Comparison of ENCODE assay signal across 10 mouse cellular contexts in the genomic region with DNA sequence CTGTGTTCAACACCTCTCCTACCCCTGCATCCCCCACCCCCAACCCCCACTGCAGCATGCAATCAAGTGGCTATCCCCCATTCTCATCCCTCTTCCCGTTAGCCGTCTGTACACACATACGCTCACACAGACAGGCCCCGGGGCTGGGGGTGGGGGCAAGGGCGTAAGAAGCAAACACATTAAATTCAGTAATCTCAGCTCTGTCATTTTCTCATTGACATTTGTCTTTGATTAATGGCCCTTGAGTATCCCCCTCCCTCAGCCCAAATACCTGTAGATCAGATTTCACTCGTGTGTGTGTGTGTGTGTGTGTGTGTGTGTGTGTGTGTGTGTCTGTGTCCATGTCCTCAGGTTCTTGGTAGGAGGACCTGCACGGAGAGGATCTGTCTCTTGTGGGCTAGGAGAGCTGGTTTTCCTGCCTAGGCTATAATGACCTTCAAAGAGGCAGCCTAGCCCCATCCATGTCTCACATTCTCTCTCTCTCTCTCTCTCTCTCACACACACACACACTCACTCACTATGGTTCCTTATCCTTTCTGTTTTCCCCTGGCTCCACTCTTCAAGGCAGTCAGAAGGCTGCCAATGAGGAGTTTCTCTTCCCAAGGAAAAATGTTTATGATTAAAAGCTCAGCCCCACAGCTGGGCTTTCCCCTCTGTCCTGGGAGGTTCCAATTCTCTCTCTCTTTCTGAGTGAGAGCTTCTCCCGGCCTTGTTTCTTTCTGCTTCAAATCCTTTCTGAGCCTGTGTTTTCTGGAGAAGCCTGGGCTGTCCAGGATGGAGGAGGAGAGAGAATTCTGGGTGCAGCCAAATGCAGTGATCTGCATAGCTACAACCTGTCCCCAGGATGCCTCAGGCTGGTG. TPM values are rescaled to one million over a fixed set of nuclear protein-coding genes. Genes with fewer than 3 reads are reported as not detected.
DNase-seq lines count a peak whose midpoint lies in the region; ATAC-seq lines count a peak whose summit lies in the region.
"Had no signal": no experiment of that assay in that cellular context is flagged by ENCODE, and none has a peak within 500 bp of the region (broad histone marks: within the 10 kb centered on the region; RNA-seq: fewer than 3 reads in every experiment).

No protein-coding gene starts in this region.

- no peaks in the 10 kb centered on the region for H3K27me3 ChIP-seq in heart, embryonic 16.5 days (ENCODE audit: control insufficient read depth, insufficient read depth, low read length)
- H3K27me3 ChIP-seq in embryonic facial prominence, embryonic 11.5 days (ENCODE audit: control insufficient read depth, insufficient read depth, low read length) = no peaks in the 10 kb centered on the region
- H3K27me3 ChIP-seq in hindbrain, embryonic 10.5 days (ENCODE audit: insufficient read depth, poor library complexity, severe bottlenecking) = no peaks in the 10 kb centered on the region
- no peaks in the 10 kb centered on the region for H3K27me3 ChIP-seq in midbrain, embryonic 14.5 days (ENCODE audit: control insufficient read depth, insufficient read depth, low read length)

- no peaks in the 10 kb centered on the region for H3K9me3 ChIP-seq in heart, embryonic 16.5 days (replicated peaks; ENCODE audit: control insufficient read depth, low read length)
- no peaks in the 10 kb centered on the region for H3K9me3 ChIP-seq in embryonic facial prominence, embryonic 11.5 days (replicated peaks; ENCODE audit: control insufficient read depth, low read length)
- no peaks in the 10 kb centered on the region for H3K9me3 ChIP-seq in hindbrain, embryonic 10.5 days
- H3K9me3 ChIP-seq in midbrain, embryonic 14.5 days (ENCODE audit: control insufficient read depth, low read length) = no peaks in the 10 kb centered on the region

- peaks cover 82% of the 10 kb centered on the region for H3K4me1 ChIP-seq in heart, embryonic 16.5 days (ENCODE audit: control insufficient read depth, insufficient read depth, low read length)
- peaks cover 22% of the 10 kb centered on the region for H3K4me1 ChIP-seq in embryonic facial prominence, embryonic 11.5 days (ENCODE audit: control insufficient read depth, insufficient read depth, low read length)
- peaks cover 80% of the 10 kb centered on the region for H3K4me1 ChIP-seq in hindbrain, embryonic 10.5 days (replicated peaks)
- H3K4me1 ChIP-seq in midbrain, embryonic 14.5 days (ENCODE audit: control insufficient read depth, insufficient read depth, low read length) = peaks cover 78% of the 10 kb centered on the region

- ATAC-seq in heart, embryonic 16.5 days (replicated peaks; ENCODE audit: extremely low read depth, insufficient read depth, low FRiP score) = no peak
- ATAC-seq in embryonic facial prominence, embryonic 11.5 days (replicated peaks; ENCODE audit: insufficient number of reproducible peaks, low FRiP score, low TSS enrichment, low read depth) = no peak
- no peak for ATAC-seq in midbrain, embryonic 14.5 days (ENCODE audit: low FRiP score, low TSS enrichment)

- H3K36me3 ChIP-seq in heart, embryonic 16.5 days (ENCODE audit: control insufficient read depth, insufficient read depth) = no peaks in the 10 kb centered on the region
- H3K36me3 ChIP-seq in embryonic facial prominence, embryonic 11.5 days (replicated peaks; ENCODE audit: control insufficient read depth, insufficient read depth, low read depth, low read length) = 0 out of 2 replicates have a peak, but pooled peaks cover under 1% of the 10 kb centered on the region
- peaks cover 14% of the 10 kb centered on the region for H3K36me3 ChIP-seq in hindbrain, embryonic 10.5 days
- peaks cover 3% of the 10 kb centered on the region for H3K36me3 ChIP-seq in midbrain, embryonic 14.5 days (ENCODE audit: control insufficient read depth, insufficient read depth, low read length)

- H3K9ac ChIP-seq in heart, embryonic 16.5 days (ENCODE audit: low read length) = peak overlapping the region; percentile 26
- H3K9ac ChIP-seq in embryonic facial prominence, embryonic 11.5 days (replicated peaks; ENCODE audit: low read length) = peak overlapping the region; percentile 32
- H3K9ac ChIP-seq in midbrain, embryonic 14.5 days (replicated peaks; ENCODE audit: low read length) = peak overlapping the region; percentile 50

- H3K4me3 ChIP-seq in heart, embryonic 16.5 days (ENCODE audit: low read length) = no peak overlapping the region
- H3K4me3 ChIP-seq in embryonic facial prominence, embryonic 11.5 days (ENCODE audit: low read depth, low read length) = no peak overlapping the region
- no peak overlapping the region; the same call in 1 of the 2 replicates for H3K4me3 ChIP-seq in hindbrain, embryonic 10.5 days
- peak overlapping the region; percentile 7 for H3K4me3 ChIP-seq in midbrain, embryonic 14.5 days (replicated peaks; ENCODE audit: low read depth, low read length)

- DNase-seq in heart, postnatal 4 days = no peak
- peak; percentile 60 for DNase-seq in embryonic facial prominence, embryonic 11.5 days (ENCODE audit: low spot score)
- no peak for DNase-seq in hindbrain, embryonic 10.5 days (ENCODE audit: low spot score)
- peak; percentile 40 for DNase-seq in midbrain, embryonic 14.5 days
- DNase-seq in layer of hippocampus, postnatal 25 days (ENCODE audit: extremely low spot score in 1 of 2, low spot score in 1 of 2) = no peak
- no peak for DNase-seq in layer of hippocampus, adult 18-20 months (ENCODE audit: low spot score in 2 of 2)
- DNase-seq in spleen, postnatal 14 days (ENCODE audit: low spot score in 2 of 2) = no peak
- DNase-seq: lung, postnatal 36 days; right cerebral cortex, postnatal 25 days had no signal

- peak overlapping the region; percentile 43 for H3K27ac ChIP-seq in heart, embryonic 16.5 days (ENCODE audit: low read length)
- 0 out of 2 replicates have a peak overlapping the region, but pooled peaks have one; percentile 9 for H3K27ac ChIP-seq in embryonic facial prominence, embryonic 11.5 days (replicated peaks; ENCODE audit: low read depth, low read length)
- peak overlapping the region; percentile 70 for H3K27ac ChIP-seq in hindbrain, embryonic 10.5 days
- peak overlapping the region; percentile 85 for H3K27ac ChIP-seq in midbrain, embryonic 14.5 days (replicated peaks; ENCODE audit: low read depth, low read length)

- 34% methylated on average over 8 of the region's 8 CpGs for WGBS in heart, embryonic 16.5 days
- WGBS in embryonic facial prominence, embryonic 11.5 days = 12% methylated on average over 8 of the region's 8 CpGs
- 46% methylated on average over 8 of the region's 8 CpGs for WGBS in hindbrain, embryonic 10.5 days
- 27% methylated on average over 8 of the region's 8 CpGs for WGBS in midbrain, embryonic 14.5 days

- H3K4me2 ChIP-seq in heart, embryonic 16.5 days (ENCODE audit: low read depth, low read length) = peak overlapping the region; percentile 31; the same call in 1 of the 2 replicates
- peak overlapping the region; percentile 21 for H3K4me2 ChIP-seq in embryonic facial prominence, embryonic 11.5 days (ENCODE audit: low read depth, low read length)
- H3K4me2 ChIP-seq in midbrain, embryonic 14.5 days (ENCODE audit: low read length) = peak overlapping the region; percentile 75

RNA-seq across cellular contexts. Expression of a gene that starts 4.0 kb away (rescaled TPM):
- 188 TPM in 2 replicates for polyA plus RNA-seq in heart, embryonic 16.5 days (2015; fragmentation: Nextera tagmentation; extraction: Ambion mirVana)
- 10 to 100 TPM; 91.3 to 91.5 TPM for total RNA-seq in heart, postnatal 4 days (2021)
- polyA plus RNA-seq in embryonic facial prominence, embryonic 11.5 days (2014; fragmentation: Nextera tagmentation; extraction: Ambion mirVana) = 130 and 133 TPM in 2 replicates
- polyA plus RNA-seq in hindbrain, embryonic 10.5 days (2016; fragmentation: Nextera tagmentation; extraction: Ambion mirVana) = 146 and 151 TPM in 2 replicates
- 136 and 176 TPM in 2 replicates for polyA plus RNA-seq in midbrain, embryonic 14.5 days (2014; fragmentation: Nextera tagmentation; extraction: Ambion mirVana)
- 100 to 1,000 TPM; 728 to 849 TPM for total RNA-seq in layer of hippocampus, postnatal 25 days (2021)
- total RNA-seq in layer of hippocampus, adult 18-20 months (2021) = 100 to 1,000 TPM; 867 to 891 TPM

RNA-seq across cellular contexts. Expression of a gene that starts 30.2 kb away (rescaled TPM):
- polyA plus RNA-seq in heart, embryonic 16.5 days (2015; fragmentation: Nextera tagmentation; extraction: Ambion mirVana) = 0.09 and 0.21 TPM in 2 replicates
- not detected for total RNA-seq in heart, postnatal 4 days (2021)
- not detected in 2 replicates for polyA plus RNA-seq in embryonic facial prominence, embryonic 11.5 days (2014; fragmentation: Nextera tagmentation; extraction: Ambion mirVana)
- 0.43 and 0.51 TPM in 2 replicates for polyA plus RNA-seq in hindbrain, embryonic 10.5 days (2016; fragmentation: Nextera tagmentation; extraction: Ambion mirVana)
- polyA plus RNA-seq in midbrain, embryonic 14.5 days (2014; fragmentation: Nextera tagmentation; extraction: Ambion mirVana) = 6.9 and 7.5 TPM in 2 replicates
- total RNA-seq in layer of hippocampus, postnatal 25 days (2021) = 1 to 10 TPM; 3.5 to 4.0 TPM
- 1 to 10 TPM; 3.3 to 4.1 TPM for total RNA-seq in layer of hippocampus, adult 18-20 months (2021)

Comparison
In these comparisons a context has a peak if more than half of its experiments do, and no peak if none do; other contexts are left out.
1. H3K27ac ChIP-seq: peak in every context shown above with its lines; median percentile 85 in midbrain, embryonic 14.5 days; 70 in hindbrain, embryonic 10.5 days; 43 in heart, embryonic 16.5 days; 9 in embryonic facial prominence, embryonic 11.5 days.
2. H3K4me2 ChIP-seq: peak in every context shown above with its lines; median percentile 75 in midbrain, embryonic 14.5 days; 31 in heart, embryonic 16.5 days; 21 in embryonic facial prominence, embryonic 11.5 days.
3. DNase-seq: peak in embryonic facial prominence, embryonic 11.5 days (single experiment) and midbrain, embryonic 14.5 days (single experiment); none in heart, postnatal 4 days (single experiment), hindbrain, embryonic 10.5 days (single experiment), layer of hippocampus, postnatal 25 days (0 of 2), layer of hippocampus, adult 18-20 months (0 of 2) and spleen, postnatal 14 days (0 of 2).
4. Peak in every context shown above with its lines, with median percentiles within 50 percentile points of each other: H3K9ac ChIP-seq.